Mouse (Mus musculus): ENCODE results near the gene Tmem37. TPM values are rescaled to one million over a fixed set of nuclear protein-coding genes. Genes with fewer than 3 reads are reported as not detected.

The Tmem37 gene
- polyA plus RNA-seq, 1 experiment from 2014 or later = 166 TPM

DNA sequence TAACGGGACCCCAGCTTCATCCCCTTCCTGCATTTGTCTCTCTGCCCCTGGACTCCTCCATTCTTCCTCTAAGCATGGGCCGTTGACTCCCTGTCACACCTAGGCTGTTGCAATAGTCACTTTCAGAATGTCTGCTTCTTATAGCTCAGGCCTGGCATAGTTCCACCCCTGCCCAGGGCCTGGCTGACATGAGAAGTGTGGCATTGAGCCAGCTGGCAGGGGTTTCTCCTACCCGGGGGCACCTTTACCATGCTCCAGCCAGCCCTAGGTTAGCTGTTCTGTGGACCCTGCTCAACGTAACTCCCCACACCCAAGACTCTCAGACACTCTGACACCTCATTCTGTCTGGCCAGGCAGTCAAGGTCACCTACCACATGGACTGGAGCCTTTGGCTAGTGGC lies 46.2 kb downstream of the Tmem37 start:
- Histone ChIP-seq H3K4me3 (replicated peaks; ENCODE audit: low read depth, low read length) (no peak overlapping the region), H3K9me3 (replicated peaks; ENCODE audit: low read length) (no peaks in the 10 kb centered on the region), H3K27me3 (ENCODE audit: insufficient read depth, low read length) (no peaks in the 10 kb centered on the region), H3K36me3 (ENCODE audit: insufficient read depth, low read length) (no peaks in the 10 kb centered on the region), H3K9ac (ENCODE audit: low read depth, low read length) (no peak overlapping the region), H3K4me1 (replicated peaks; ENCODE audit: insufficient read depth, low read length) (no peaks in the 10 kb centered on the region; the same call in 1 of the 2 replicates), H3K4me2 (ENCODE audit: low read length) (no peak overlapping the region), H3K27ac (no peak overlapping the region)
- TF ChIP-seq CTCF (IDR thresholded peaks at IDR 0.05; ENCODE audit: low read depth) = no peak
- ATAC-seq (replicated peaks; ENCODE audit: low FRiP score, low read depth) (no peak), DNase-seq (ENCODE audit: low spot score) (no peak)
- WGBS = 54% methylated on average over 4 of the region's 4 CpGs

DNA sequence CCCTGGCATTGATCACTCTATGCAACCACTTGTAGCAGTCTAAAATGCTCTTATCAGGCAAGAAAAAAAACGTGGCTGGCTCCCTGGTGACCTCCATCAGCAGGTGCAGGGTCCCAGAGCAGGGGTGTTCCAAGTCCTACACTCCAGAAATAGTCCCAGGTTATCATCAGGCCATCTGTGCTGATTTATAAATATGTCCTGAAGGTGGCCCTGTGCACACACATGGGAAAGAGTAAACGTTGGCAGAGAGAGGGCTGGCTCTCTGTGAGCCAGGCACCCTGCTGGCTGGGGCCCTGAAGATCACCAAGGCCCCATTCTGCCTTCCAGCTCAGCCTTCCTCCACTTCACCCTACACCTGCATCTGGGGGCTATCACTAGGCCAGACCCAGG lies 48.8 kb downstream of the Tmem37 start:
- WGBS = 12% methylated on average over 2 of the region's 2 CpGs
- Histone ChIP-seq H3K4me3 (replicated peaks; ENCODE audit: low read depth, low read length) (no peak overlapping the region), H3K4me1 (replicated peaks; ENCODE audit: insufficient read depth, low read length) (no peaks in the 10 kb centered on the region; the same call in 1 of the 2 replicates), H3K4me2 (ENCODE audit: low read length) (no peak overlapping the region), H3K9me3 (replicated peaks; ENCODE audit: low read length) (no peaks in the 10 kb centered on the region), H3K36me3 (ENCODE audit: insufficient read depth, low read length) (no peaks in the 10 kb centered on the region), H3K9ac (ENCODE audit: low read depth, low read length) (no peak overlapping the region), H3K27me3 (ENCODE audit: insufficient read depth, low read length) (no peaks in the 10 kb centered on the region), H3K27ac (peak overlapping the region; percentile 80)
- no peak; the same call in 1 of the 2 replicates for TF ChIP-seq CTCF (IDR thresholded peaks at IDR 0.05; ENCODE audit: low read depth)
- DNase-seq (ENCODE audit: low spot score) = no peak
- no peak for ATAC-seq (replicated peaks; ENCODE audit: low FRiP score, low read depth)

DNA sequence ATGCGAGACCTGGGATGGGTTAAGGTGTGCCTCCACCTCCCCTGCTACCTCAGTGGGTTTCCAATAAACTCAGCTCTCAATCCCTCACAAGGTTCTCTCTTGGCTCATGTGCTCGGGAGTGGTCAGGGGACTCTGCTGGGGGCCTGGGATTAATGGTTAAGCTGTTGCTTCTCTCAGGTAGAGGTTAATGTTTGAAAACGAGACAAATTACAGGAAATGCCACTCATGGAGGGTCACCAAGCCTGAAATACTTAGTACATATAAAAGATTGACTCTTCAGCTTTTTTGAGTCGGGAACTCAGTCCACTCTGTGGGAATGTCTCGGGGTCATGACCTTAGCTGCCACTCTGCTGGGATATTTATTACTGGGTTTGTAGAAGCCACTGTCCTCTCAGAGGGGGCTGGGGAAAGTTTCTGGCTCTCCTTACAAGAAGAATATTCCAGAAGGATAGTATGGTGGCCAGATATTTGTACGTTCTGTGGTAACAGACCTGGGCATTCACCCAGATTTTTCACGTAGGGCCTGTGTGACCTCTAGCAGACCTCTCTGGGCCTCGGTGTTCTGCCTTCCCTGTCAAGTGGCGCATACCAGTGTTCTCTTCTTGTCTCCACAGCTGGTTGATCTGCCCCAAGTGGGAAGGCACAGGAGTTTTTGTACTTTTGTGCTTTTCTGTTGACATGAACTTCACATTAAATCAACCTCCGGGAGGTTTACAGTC lies 49.4 kb downstream of the Tmem37 start:
- no peak for TF ChIP-seq CTCF (IDR thresholded peaks at IDR 0.05; ENCODE audit: low read depth)
- Histone ChIP-seq H3K27ac (peak overlapping the region; percentile 80), H3K27me3 (ENCODE audit: insufficient read depth, low read length) (no peaks in the 10 kb centered on the region), H3K9ac (ENCODE audit: low read depth, low read length) (no peak overlapping the region), H3K9me3 (replicated peaks; ENCODE audit: low read length) (no peaks in the 10 kb centered on the region), H3K4me1 (replicated peaks; ENCODE audit: insufficient read depth, low read length) (no peaks in the 10 kb centered on the region; the same call in 1 of the 2 replicates), H3K36me3 (ENCODE audit: insufficient read depth, low read length) (no peaks in the 10 kb centered on the region), H3K4me2 (ENCODE audit: low read length) (no peak overlapping the region), H3K4me3 (replicated peaks; ENCODE audit: low read depth, low read length) (no peak overlapping the region)
- 27% methylated on average over 10 of the region's 10 CpGs for WGBS
- DNase-seq (ENCODE audit: low spot score) = peak; percentile 43
- ATAC-seq (replicated peaks; ENCODE audit: low FRiP score, low read depth) = peak; percentile 48; the same call in 1 of the 2 replicates

DNA sequence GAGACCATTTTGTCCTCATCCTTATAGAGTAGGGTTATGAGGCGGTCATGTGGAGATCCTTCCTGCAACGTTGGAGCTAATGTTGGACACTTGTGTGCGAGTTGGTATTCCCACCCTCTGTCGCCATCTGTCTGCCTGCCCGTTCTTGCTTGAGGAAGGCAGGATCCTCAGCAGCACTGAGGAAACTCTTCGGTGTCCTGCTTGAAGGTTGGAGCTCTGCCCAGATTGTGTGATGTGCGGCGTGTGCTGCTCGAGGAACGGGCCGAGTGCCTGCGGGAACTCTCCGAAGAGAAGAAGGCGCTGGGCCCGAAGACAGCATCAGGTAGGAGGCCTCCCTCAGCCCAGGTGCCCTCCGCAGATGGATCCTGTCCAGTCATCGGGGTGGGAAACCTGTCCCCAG lies 51.9 kb downstream of the Tmem37 start:
- Histone ChIP-seq H3K4me3 (replicated peaks; ENCODE audit: low read depth, low read length) (no peak overlapping the region), H3K27me3 (ENCODE audit: insufficient read depth, low read length) (no peaks in the 10 kb centered on the region), H3K27ac (no peak overlapping the region), H3K9me3 (replicated peaks; ENCODE audit: low read length) (no peaks in the 10 kb centered on the region), H3K9ac (ENCODE audit: low read depth, low read length) (no peak overlapping the region), H3K36me3 (ENCODE audit: insufficient read depth, low read length) (no peaks in the 10 kb centered on the region), H3K4me1 (replicated peaks; ENCODE audit: insufficient read depth, low read length) (no peaks in the 10 kb centered on the region; the same call in none of the 2 replicates), H3K4me2 (ENCODE audit: low read length) (no peak overlapping the region)
- WGBS = 86% methylated on average over 17 of the region's 17 CpGs
- DNase-seq (ENCODE audit: low spot score) (no peak), ATAC-seq (replicated peaks; ENCODE audit: low FRiP score, low read depth) (no peak)
- TF ChIP-seq CTCF (IDR thresholded peaks at IDR 0.05; ENCODE audit: low read depth) = peak; percentile 29; the same call in 1 of the 2 replicates

DNA sequence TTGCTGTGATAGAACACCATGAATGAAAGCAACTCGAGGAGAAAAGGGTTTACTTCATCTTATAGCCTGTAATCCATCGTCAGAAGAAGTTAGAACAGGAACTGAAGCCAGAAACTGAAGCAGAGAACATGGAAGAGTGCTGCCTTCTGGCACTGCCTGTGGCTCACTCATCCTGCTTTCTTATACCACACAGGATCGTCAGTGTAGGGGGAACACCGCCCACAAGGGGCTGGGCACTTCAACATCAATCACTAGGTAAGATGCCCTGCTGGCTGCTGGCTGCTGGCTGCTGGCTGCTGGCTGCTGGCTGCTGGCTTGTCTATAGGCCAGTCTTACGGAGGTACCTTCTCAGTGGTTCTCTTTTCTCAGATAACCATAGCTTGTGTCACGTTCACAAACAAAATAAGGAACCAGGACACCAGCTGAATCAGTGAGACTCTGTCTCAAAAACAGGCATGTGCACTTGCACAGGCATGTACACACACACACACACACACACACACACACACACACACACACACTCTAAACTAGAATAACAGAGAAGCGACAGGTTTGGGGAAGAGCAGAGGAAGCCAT lies 53.5 kb downstream of the Tmem37 start:
- Histone ChIP-seq H3K9ac (ENCODE audit: low read depth, low read length) (no peak overlapping the region), H3K27ac (no peak overlapping the region), H3K36me3 (ENCODE audit: insufficient read depth, low read length) (no peaks in the 10 kb centered on the region), H3K4me2 (ENCODE audit: low read length) (no peak overlapping the region), H3K9me3 (replicated peaks; ENCODE audit: low read length) (no peaks in the 10 kb centered on the region), H3K27me3 (ENCODE audit: insufficient read depth, low read length) (no peaks in the 10 kb centered on the region), H3K4me1 (replicated peaks; ENCODE audit: insufficient read depth, low read length) (no peaks in the 10 kb centered on the region; the same call in none of the 2 replicates), H3K4me3 (replicated peaks; ENCODE audit: low read depth, low read length) (no peak overlapping the region)
- ATAC-seq (replicated peaks; ENCODE audit: low FRiP score, low read depth) (no peak), DNase-seq (ENCODE audit: low spot score) (no peak)
- WGBS = 61% methylated on average over 7 of the region's 7 CpGs
- no peak for TF ChIP-seq CTCF (IDR thresholded peaks at IDR 0.05; ENCODE audit: low read depth)

DNA sequence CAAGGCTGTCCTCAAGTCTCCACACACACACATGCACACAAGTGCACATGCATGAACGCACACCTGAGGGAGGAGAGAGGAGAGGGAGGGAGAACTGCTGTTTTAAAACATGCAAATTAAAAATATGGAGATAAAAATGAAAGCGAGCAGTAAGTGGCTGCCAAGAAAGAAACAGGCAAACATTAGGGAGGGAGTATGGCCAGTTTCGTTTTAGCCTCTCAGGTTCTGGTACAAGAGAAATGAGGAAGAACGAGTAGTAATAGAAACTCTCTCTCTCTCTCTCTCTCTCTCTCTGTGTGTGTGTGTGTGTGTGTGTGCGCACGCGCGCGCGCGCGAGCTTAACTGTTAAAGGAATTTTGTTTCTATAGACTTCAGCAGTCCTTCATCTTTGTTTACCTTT lies 54.4 kb downstream of the Tmem37 start:
- Histone ChIP-seq H3K27me3 (ENCODE audit: insufficient read depth, low read length) (no peaks in the 10 kb centered on the region), H3K36me3 (ENCODE audit: insufficient read depth, low read length) (no peaks in the 10 kb centered on the region), H3K9me3 (replicated peaks; ENCODE audit: low read length) (no peaks in the 10 kb centered on the region), H3K4me3 (replicated peaks; ENCODE audit: low read depth, low read length) (no peak overlapping the region), H3K4me2 (ENCODE audit: low read length) (no peak overlapping the region), H3K4me1 (replicated peaks; ENCODE audit: insufficient read depth, low read length) (no peaks in the 10 kb centered on the region; the same call in none of the 2 replicates), H3K9ac (ENCODE audit: low read depth, low read length) (no peak overlapping the region), H3K27ac (no peak overlapping the region)
- DNase-seq (ENCODE audit: low spot score) (no peak), ATAC-seq (replicated peaks; ENCODE audit: low FRiP score, low read depth) (no peak)
- no peak for TF ChIP-seq CTCF (IDR thresholded peaks at IDR 0.05; ENCODE audit: low read depth)
- 85% methylated on average over 12 of the region's 12 CpGs for WGBS
